Mouse (Mus musculus) kidney, embryonic 15.5 days (tissue): ENCODE results near the gene Cemip. TPM values are rescaled to one million over a fixed set of nuclear protein-coding genes. Genes with fewer than 3 reads are reported as not detected.

Experiments used
- ATAC-seq: fragments of 200-750 bp; cut with Nextera tagmentation; replicated peaks from 2 replicates; pipeline ENCODE4 v1.8.0; 2017; ENCODE audit warnings: moderate TSS enrichment; ENCODE audit not compliant: low FRiP score
- H3K27ac ChIP-seq: fragments of 300-500 bp; sonication (generic); 2 replicates; pipeline ENCODE4 v1.5.1; 2015; ENCODE audit warnings: mild to moderate bottlenecking, inconsistent platforms
- H3K27me3 ChIP-seq: fragments of 300-500 bp; sonication (generic); 2 replicates; pipeline ENCODE4 v1.6.1; 2015; ENCODE audit warnings: inconsistent platforms
- H3K36me3 ChIP-seq: fragments of 300-500 bp; sonication (generic); 2 replicates; pipeline ENCODE4 v1.6.1; 2015; ENCODE audit warnings: inconsistent platforms
- H3K4me1 ChIP-seq: fragments of 300-500 bp; sonication (generic); 2 replicates; pipeline ENCODE4 v1.6.1; 2015; ENCODE audit warnings: inconsistent platforms
- H3K4me2 ChIP-seq: fragments of 300-500 bp; sonication (generic); 2 replicates; pipeline ENCODE4 v1.6.1; 2015; ENCODE audit warnings: moderate library complexity, mild to moderate bottlenecking, inconsistent platforms
- H3K4me3 ChIP-seq: fragments of 300-500 bp; sonication (generic); replicated peaks from 2 replicates; pipeline ENCODE4 v1.5.1; 2015; ENCODE audit warnings: mild to moderate bottlenecking, inconsistent platforms
- H3K9ac ChIP-seq: fragments of 300-500 bp; sonication (generic); 2 replicates; pipeline ENCODE4 v1.6.1; 2015; ENCODE audit warnings: mild to moderate bottlenecking, inconsistent platforms
- H3K9me3 ChIP-seq: fragments of 300-500 bp; sonication (generic); replicated peaks from 2 replicates; pipeline ENCODE4 v1.6.1; 2016; ENCODE audit warnings: inconsistent platforms
- WGBS: fragments of 180-500 bp; shearing (Covaris S2); methylation state at CpG from one replicate; pipeline ENCODE4 v1.1.7; 2015; ENCODE audit warnings: mixed read lengths; 5-methylcytosine and 5-hydroxymethylcytosine counted together
- polyA plus RNA-seq: library from polyadenylated mRNA; unstranded; fragments of >200 nt; fragmentation: Nextera tagmentation; extraction: Ambion mirVana; gene quantifications from 2 replicates; pipeline ENCODE4 v1.2.1, GENCODE M21; 2015

The Cemip gene
- polyA plus RNA-seq, 1 experiment from 2014 or later = 0.29 TPM

- 100% methylated on average over 1 of the region's 1 CpGs for WGBS
These were observed 107.9 kb downstream of the Cemip start for GRCm38 (mm10) chr7:83978410-83978809.

GRCm38 (mm10) chr7:83976413-83976958 is 109.8 kb downstream of the Cemip start:
- Histone ChIP-seq H3K4me2 (no peak overlapping the region), H3K27me3 (no peaks in the 10 kb centered on the region), H3K4me3 (no peak overlapping the region), H3K9ac (no peak overlapping the region), H3K36me3 (no peaks in the 10 kb centered on the region), H3K4me1 (no peaks in the 10 kb centered on the region; the same call in 1 of the 2 replicates), H3K9me3 (no peaks in the 10 kb centered on the region), H3K27ac (no peak overlapping the region)
- ATAC-seq = no peak
- 84% methylated on average over 6 of the region's 6 CpGs for WGBS

More at GRCm38 (mm10) chr7:83978410-83978809, 107.9 kb downstream of the Cemip start:
- no peaks in the 10 kb centered on the region for H3K4me1 ChIP-seq
- no peaks in the 10 kb centered on the region for H3K9me3 ChIP-seq
- ATAC-seq = no peak
- H3K9ac ChIP-seq = no peak overlapping the region
- no peak overlapping the region for H3K4me3 ChIP-seq
- H3K36me3 ChIP-seq = no peaks in the 10 kb centered on the region
- no peak overlapping the region for H3K27ac ChIP-seq
- no peaks in the 10 kb centered on the region for H3K27me3 ChIP-seq
- H3K4me2 ChIP-seq = no peak overlapping the region

- Histone ChIP-seq H3K27ac (no peak overlapping the region), H3K36me3 (no peaks in the 10 kb centered on the region), H3K4me1 (no peaks in the 10 kb centered on the region; the same call in 1 of the 2 replicates), H3K4me3 (no peak overlapping the region), H3K9ac (no peak overlapping the region), H3K27me3 (no peaks in the 10 kb centered on the region), H3K4me2 (no peak overlapping the region), H3K9me3 (no peaks in the 10 kb centered on the region)
- no peak for ATAC-seq
- 78% methylated on average over 6 of the region's 6 CpGs for WGBS
These were observed 111.0 kb downstream of the Cemip start for GRCm38 (mm10) chr7:83975283-83975682.

GRCm38 (mm10) chr7:83972485-83972884 is 113.8 kb downstream of the Cemip start:
- no peaks in the 10 kb centered on the region for H3K9me3 ChIP-seq
- no peaks in the 10 kb centered on the region for H3K27me3 ChIP-seq
- no peak for ATAC-seq
- no peaks in the 10 kb centered on the region; the same call in 1 of the 2 replicates for H3K4me1 ChIP-seq
- WGBS = 56% methylated on average over 7 of the region's 7 CpGs
- H3K4me3 ChIP-seq = no peak overlapping the region
- no peak overlapping the region for H3K4me2 ChIP-seq
- H3K36me3 ChIP-seq = no peaks in the 10 kb centered on the region
- no peak overlapping the region for H3K27ac ChIP-seq
- H3K9ac ChIP-seq = no peak overlapping the region

- Histone ChIP-seq H3K9me3 (no peaks in the 10 kb centered on the region), H3K4me3 (no peak overlapping the region), H3K36me3 (no peaks in the 10 kb centered on the region), H3K27ac (no peak overlapping the region), H3K9ac (no peak overlapping the region), H3K4me1 (no peaks in the 10 kb centered on the region), H3K4me2 (no peak overlapping the region), H3K27me3 (no peaks in the 10 kb centered on the region)
- no peak for ATAC-seq
- WGBS = 71% methylated on average over 5 of the region's 5 CpGs
These were observed 120.1 kb downstream of the Cemip start for GRCm38 (mm10) chr7:83966047-83966818.

GRCm38 (mm10) chr7:83965181-83965580 is 121.1 kb downstream of the Cemip start:
- Histone ChIP-seq H3K9ac (no peak overlapping the region), H3K4me3 (no peak overlapping the region), H3K36me3 (no peaks in the 10 kb centered on the region), H3K27me3 (no peaks in the 10 kb centered on the region), H3K27ac (no peak overlapping the region), H3K9me3 (no peaks in the 10 kb centered on the region), H3K4me2 (no peak overlapping the region), H3K4me1 (no peaks in the 10 kb centered on the region)
- ATAC-seq = no peak

GRCm38 (mm10) chr7:83952511-83952910 is 133.8 kb downstream of the Cemip start:
- Histone ChIP-seq H3K4me1 (no peaks in the 10 kb centered on the region), H3K4me3 (no peak overlapping the region), H3K36me3 (no peaks in the 10 kb centered on the region), H3K9ac (no peak overlapping the region), H3K27me3 (no peaks in the 10 kb centered on the region), H3K27ac (no peak overlapping the region), H3K9me3 (no peaks in the 10 kb centered on the region), H3K4me2 (no peak overlapping the region)
- ATAC-seq = no peak
- 91% methylated on average over 9 of the region's 9 CpGs for WGBS

GRCm38 (mm10) chr7:83951327-83951726 is 135.0 kb downstream of the Cemip start:
- Histone ChIP-seq H3K9me3 (no peaks in the 10 kb centered on the region), H3K4me3 (no peak overlapping the region), H3K36me3 (no peaks in the 10 kb centered on the region), H3K27ac (no peak overlapping the region), H3K9ac (no peak overlapping the region), H3K4me1 (no peaks in the 10 kb centered on the region), H3K4me2 (no peak overlapping the region), H3K27me3 (no peaks in the 10 kb centered on the region)
- no peak for ATAC-seq
- WGBS = 75% methylated on average over 14 of the region's 14 CpGs

- no peaks in the 10 kb centered on the region for H3K4me1 ChIP-seq
- H3K9me3 ChIP-seq = no peaks in the 10 kb centered on the region
- H3K27me3 ChIP-seq = no peaks in the 10 kb centered on the region
- H3K27ac ChIP-seq = no peak overlapping the region
- H3K4me2 ChIP-seq = no peak overlapping the region
- no peak overlapping the region for H3K4me3 ChIP-seq
- ATAC-seq = no peak
- H3K36me3 ChIP-seq = no peaks in the 10 kb centered on the region
- no peak overlapping the region for H3K9ac ChIP-seq
- 84% methylated on average over 6 of the region's 6 CpGs for WGBS
These were observed 136.6 kb downstream of the Cemip start for GRCm38 (mm10) chr7:83949662-83950061.

- Histone ChIP-seq H3K27ac (no peak overlapping the region), H3K9ac (no peak overlapping the region), H3K4me3 (no peak overlapping the region), H3K9me3 (no peaks in the 10 kb centered on the region), H3K36me3 (no peaks in the 10 kb centered on the region), H3K4me1 (no peaks in the 10 kb centered on the region), H3K4me2 (no peak overlapping the region), H3K27me3 (no peaks in the 10 kb centered on the region)
- no peak for ATAC-seq
- 79% methylated on average over 7 of the region's 7 CpGs for WGBS
These were observed 137.6 kb downstream of the Cemip start for GRCm38 (mm10) chr7:83948743-83949142.

GRCm38 (mm10) chr7:83941701-83942101 is 144.6 kb downstream of the Cemip start:
- no peak for ATAC-seq
- H3K27ac ChIP-seq = no peak overlapping the region
- 90% methylated on average over 8 of the region's 8 CpGs for whole genome bisulfite sequencing
- no peak overlapping the region for H3K4me2 ChIP-seq
- H3K9me3 ChIP-seq = no peaks in the 10 kb centered on the region
- H3K27me3 ChIP-seq = no peaks in the 10 kb centered on the region
- H3K36me3 ChIP-seq = no peaks in the 10 kb centered on the region
- no peak overlapping the region for H3K9ac ChIP-seq
- no peak overlapping the region for H3K4me3 ChIP-seq
- no peaks in the 10 kb centered on the region for H3K4me1 ChIP-seq

GRCm38 (mm10) chr7:83940136-83940535 is 146.2 kb downstream of the Cemip start:
- no peak overlapping the region for H3K4me3 ChIP-seq

More at GRCm38 (mm10) chr7:83940136-83940535, 146.2 kb downstream of the Cemip start:
- Histone ChIP-seq H3K27me3 (no peaks in the 10 kb centered on the region), H3K36me3 (no peaks in the 10 kb centered on the region), H3K27ac (no peak overlapping the region), H3K4me2 (no peak overlapping the region), H3K9ac (no peak overlapping the region), H3K9me3 (no peaks in the 10 kb centered on the region), H3K4me1 (no peaks in the 10 kb centered on the region)
- WGBS = 72% methylated on average over 2 of the region's 2 CpGs
- 0 out of 2 replicates have a peak, but pooled peaks have one; percentile 6 for ATAC-seq
